Mouse (Mus musculus): ENCODE measurements around the gene Sorcs2.

Sorcs2 gene

DNA sequence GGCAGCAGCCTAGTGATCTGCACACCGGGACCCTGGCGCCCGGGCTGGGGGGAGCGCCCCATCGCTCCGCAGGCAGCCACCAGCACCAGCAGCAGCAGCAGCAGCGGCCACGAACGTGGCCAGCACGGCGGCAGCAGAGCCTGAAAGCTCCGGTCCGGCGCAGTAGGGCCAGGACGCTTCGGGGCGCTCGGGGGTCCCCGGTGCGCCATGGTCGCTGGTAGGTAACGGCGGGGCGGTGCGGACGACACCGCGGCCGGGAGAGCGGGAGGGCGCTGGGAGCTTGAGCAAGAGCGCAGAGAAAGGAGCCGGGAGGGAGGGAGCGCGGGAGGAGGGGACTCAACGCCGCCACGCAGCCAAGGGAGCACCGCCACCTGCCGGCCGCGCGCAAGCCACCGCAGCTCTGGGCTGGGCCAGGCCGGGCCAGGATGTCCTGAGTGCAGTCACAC, at the start of gene Sorcs2:
Gene Sorcs2, minus strand, starts transcription at position 303 of the 446 bp plus-strand sequence.
- peak; percentile 89 for DNase-seq

DNA sequence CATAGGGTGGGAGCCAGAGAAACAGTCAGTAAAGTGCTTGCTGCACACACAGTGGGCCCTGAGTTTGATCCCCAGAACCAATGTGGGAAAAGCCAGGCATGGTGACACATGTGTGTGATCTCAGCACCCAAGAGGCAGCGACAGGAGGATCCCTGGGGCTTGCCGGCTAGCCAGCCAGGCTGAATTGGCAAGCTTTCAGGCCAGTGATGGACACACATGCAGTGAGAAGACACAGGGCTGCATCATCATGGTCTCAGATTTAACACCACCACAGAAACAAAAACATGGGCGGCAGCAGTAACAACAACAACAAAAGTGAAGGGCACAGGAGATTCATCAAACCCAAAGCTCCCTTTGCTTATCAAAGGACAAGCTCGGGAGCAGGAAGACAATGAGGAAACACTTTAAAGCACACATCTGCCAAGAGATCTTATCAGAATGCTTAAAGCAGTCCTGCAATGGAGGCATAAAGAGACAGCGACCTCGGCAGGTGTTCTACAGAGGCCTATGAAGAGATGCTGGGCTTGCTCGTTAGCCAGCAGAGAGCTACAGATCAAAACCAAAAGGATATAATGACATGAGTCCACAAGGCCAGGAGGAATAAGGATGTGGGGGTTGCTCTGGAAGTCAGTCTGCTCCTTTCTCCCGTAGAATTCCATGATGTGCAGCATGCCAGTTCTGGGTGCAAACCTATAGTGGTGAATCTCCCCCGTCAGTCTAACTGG, 48.4 kb upstream of the Sorcs2 start:
- DNase-seq: no peak

DNA sequence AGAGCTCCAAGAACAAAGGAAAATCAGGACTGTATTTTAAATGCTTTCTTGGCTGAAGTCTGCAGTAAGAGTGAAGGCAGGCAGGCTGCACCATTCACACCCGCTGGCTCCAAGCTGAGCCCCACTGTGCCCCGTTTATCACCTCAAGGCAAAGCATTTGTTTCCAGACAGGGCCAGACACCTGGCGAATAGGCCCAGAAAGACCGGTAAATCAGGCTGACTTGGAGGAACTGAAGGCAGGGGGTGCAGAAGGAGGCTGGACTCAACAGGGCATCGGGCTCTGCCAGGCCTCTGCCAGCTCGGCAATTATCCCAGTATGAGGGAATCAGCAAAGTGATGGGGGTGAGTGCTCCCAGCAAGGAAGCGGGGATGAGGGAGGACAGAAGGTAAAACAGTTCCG, 47.1 kb upstream of the Sorcs2 start:
- DNase-seq: no peak

DNA sequence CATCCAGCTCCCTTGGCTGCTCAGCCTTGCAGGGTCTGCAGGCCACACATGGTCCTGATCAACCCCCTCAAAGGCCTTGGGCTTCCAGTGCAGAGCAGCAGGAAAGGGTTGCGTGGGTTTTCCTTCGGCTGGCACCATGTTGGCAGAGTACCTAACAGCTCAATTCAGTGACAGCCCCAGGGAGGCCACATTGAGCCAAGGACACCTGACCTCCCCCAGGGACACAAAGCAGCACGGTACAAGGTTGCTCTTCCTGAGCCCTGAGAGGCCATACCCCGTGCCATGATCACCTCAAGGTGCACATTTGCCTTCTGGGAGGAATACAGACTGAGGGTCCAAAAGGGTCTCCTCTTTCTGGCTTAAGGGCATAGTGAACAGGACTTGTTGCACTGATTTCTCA, 46.7 kb upstream of the Sorcs2 start:
- DNase-seq: no peak

DNA sequence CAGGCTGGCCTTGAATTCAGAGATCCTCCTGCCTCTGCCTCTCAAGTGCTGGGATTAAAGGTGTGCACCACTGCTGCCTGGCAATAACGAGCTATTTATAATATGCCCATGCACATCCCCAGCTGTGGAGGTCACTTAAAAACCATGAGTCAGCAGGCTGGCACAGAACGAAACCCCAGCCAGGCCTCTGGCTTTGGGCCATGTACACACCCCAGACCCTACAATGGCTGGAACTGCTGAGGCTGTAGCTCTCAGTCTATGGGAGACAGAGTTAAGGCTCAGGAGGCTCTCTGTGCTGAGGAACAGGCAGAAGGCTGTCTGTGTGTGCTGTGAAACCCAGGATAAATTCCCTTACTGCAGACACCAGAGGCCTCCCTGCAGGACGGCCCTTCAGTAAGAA, 42.8 kb upstream of the Sorcs2 start:
- no peak for DNase-seq

DNA sequence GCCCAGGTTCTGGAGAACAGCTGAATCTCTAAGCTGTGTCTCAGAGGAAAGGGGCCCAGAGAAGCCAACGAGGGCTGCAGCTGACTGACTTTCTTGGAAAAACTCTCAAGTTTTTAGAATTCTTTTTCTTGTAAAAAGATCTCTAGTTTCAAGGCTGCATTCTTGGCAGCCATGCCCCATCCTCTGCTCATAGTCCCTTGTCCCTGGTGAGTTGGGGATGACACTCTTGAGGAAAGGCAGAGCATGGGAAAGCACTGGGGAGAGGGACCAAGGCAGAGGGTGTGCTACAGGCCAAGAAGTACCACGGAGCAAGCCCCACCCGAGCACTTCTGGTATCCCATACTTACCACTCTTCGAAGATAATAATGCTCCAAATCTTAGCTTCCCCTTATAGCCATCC, 38.9 kb upstream of the Sorcs2 start:
- no peak for DNase-seq

DNA sequence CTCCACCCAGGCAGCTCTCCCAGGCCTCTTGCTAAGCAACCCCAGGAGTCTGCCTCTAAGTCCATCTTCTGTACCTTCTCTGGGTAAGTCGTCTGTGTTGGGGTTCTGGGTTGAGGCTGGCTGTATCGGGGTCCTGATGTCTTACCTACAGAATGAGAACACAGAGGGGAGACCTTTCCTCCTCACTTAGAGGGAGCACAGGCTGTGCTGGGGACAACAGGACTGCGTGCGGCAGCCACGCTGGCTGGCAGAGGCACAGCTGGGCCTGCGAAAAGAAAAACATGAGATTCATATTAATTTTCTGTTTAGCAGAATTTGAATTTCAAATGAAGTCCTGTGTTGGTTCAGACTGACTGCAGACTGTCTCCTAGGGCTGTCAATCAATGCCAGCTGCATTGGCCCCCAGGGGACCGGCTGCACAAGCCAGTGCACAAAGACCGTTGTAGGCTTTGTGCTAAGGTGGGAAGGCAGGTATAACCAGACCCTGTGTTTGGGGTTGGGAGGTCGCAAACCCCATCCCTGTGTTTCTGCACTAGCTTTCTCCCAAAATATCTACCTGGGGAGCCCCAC, 36.5 kb upstream of the Sorcs2 start:
- no peak for DNase-seq

DNA sequence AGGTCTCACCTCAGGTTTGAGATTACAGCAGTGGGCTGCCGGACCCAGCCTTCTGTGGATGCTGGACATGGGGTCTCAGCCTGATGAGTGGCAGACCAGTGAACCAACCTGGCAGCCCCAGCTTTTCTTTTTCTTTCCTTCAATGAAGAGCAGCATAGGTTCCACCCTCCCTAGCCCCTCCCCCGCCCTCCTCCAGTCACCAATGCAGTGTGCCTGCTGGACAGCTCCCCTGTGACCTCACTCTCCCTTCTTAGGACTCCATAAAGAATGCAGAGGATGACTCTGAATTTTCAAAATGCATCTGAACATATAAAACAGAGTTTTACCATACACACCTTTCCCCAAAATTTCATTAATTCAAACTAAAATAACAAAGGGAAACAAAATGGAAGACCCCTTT, 33.8 kb upstream of the Sorcs2 start:
- DNase-seq: no peak

DNA sequence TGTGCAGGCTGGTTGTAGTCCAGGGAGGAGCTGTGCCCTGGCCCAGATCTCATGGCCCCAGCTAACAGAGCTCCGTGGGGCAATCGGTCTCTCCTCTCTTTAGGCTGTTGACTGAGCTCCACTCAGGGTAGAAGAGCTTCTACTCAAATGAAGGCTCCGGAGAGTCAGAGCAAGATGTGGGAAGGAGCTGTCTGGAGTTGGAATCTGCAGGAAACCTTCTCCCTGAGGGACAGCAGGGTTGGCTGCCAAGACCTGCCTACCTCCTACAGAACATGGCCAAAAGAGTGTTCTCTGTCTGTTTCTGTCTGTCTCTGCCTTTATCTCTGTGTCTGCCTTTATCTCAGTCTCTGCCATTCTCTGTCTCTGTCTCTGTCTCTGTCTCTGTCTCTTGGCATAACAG, 31.6 kb upstream of the Sorcs2 start:
- no peak for DNase-seq

DNA sequence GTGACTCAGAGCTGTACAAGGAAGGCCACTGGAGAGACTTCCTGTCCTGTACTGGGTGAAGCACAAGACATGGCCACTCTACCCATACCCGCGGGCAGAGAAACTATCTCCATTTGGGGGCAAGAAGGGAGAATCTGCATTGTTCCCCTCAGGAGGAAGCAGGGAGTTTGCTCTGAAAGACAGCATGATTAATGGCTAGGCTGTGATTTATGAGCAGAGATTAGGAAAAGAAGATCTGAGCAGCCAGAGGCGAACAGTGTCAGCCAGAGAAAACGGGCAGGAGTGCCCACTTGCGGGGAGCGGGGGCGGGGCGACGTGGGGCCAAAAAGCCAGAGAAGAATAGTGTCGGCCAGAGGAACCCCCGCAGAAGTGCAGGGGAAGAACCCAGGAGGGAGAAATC, 29.9 kb upstream of the Sorcs2 start:
- DNase-seq: no peak

DNA sequence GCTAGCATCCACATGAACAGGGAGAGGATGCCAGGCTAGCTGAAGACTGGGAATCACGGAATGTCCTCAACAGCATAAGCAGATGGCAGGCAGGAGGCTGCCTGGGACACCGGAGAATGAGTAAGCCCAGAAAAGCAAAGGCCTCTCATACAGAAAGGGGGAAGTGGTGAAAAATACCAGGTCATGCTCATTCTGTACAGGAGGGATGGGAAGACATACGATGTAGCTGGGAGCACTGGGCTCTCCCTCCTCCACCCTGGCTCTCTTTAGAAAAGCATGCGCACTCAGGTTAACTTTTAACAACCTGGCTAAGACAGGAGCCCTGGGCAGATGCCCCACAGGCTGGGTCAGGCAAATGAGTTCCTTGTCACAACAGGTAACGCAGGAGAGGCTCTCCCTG, 28.5 kb upstream of the Sorcs2 start:
- DNase-seq: no peak

DNA sequence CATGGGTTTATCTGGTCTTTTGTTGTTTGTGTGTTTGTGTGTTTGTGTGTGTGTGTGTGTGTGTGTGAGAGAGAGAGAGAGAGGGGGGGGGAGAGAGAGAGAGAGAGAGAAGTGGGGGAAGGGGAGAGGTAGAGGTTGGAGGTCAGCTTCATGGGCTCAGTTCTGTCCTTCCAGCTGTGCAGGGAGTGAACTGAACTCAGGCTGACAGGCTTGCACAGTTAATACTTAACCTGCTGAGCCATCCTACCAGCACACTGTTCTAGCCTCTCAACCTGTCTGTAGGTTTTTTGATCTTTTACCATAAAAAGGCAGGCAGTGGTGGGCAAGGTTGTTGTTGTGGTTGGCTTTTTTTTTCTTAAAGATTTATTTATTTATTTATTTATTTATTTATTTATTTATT, 26.7 kb upstream of the Sorcs2 start:
- DNase-seq: no peak

DNA sequence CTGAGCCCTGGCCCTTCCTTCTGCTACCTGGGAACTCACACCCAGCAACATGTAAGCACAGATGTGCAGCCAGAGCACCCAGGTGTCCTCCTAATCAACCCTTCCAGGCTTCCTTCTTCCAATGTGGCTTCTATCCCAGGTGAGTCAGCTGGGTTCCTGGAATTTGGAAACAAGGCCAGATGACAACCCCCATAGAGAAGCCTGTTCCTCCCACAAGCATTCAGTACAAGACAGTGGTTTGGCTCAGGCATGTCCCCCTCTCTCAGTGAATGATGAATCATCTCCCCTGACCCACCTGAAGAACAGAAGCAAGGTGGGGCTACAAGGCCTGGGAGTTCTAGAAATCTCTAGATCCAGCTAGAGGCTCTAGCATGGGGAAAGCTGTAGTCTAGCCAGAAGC, 24.8 kb upstream of the Sorcs2 start:
- no peak for DNase-seq

DNA sequence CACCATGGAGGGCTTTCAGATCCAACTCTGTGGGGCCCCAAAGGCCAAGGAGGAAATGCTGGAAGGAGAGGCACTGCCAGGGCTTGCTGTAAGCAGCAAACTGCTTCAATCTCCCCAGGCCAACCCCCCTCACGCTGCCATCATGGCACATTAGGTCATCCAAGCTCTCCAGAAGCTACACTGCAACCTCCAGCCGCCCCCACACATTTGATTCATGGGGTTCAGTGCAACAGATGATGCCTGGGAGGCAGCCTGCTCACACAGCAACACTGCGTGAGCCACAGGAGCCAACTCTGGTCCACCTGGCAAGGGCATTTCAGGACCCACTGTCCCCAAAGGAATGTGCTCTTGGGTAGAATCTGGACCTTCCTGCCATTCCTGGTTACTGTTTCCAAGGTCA, 21.9 kb upstream of the Sorcs2 start:
- DNase-seq: no peak

DNA sequence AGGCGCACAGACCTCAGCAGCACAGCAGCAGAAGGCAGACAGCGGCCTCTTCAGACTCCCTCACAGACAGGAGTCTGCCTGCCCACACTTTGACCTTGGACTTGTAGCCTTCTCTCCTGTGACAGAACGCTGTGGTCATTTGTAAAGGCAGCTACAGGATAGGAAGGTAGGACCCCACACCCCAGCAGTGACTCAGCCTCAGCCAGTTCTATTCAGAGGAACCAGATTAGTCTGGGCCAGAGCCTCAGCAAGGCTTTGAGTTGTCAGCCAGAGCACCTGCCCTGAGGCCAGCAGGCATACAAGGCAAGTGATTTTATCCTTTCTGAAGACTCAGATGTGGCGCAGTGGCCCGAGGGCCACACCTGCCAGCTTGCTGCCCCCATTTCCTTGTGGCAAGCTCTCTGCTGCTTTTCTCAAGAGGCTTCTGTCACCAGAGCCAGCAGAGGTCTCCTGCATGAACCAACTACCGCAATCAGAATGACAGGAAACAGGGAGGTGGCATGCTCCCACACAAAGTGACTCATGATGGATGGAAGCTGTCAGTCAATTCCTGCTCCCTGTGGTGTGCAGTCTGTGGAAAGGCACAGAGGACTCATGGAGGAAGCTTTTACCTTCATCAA, 16.9 kb upstream of the Sorcs2 start:
- DNase-seq: no peak

DNA sequence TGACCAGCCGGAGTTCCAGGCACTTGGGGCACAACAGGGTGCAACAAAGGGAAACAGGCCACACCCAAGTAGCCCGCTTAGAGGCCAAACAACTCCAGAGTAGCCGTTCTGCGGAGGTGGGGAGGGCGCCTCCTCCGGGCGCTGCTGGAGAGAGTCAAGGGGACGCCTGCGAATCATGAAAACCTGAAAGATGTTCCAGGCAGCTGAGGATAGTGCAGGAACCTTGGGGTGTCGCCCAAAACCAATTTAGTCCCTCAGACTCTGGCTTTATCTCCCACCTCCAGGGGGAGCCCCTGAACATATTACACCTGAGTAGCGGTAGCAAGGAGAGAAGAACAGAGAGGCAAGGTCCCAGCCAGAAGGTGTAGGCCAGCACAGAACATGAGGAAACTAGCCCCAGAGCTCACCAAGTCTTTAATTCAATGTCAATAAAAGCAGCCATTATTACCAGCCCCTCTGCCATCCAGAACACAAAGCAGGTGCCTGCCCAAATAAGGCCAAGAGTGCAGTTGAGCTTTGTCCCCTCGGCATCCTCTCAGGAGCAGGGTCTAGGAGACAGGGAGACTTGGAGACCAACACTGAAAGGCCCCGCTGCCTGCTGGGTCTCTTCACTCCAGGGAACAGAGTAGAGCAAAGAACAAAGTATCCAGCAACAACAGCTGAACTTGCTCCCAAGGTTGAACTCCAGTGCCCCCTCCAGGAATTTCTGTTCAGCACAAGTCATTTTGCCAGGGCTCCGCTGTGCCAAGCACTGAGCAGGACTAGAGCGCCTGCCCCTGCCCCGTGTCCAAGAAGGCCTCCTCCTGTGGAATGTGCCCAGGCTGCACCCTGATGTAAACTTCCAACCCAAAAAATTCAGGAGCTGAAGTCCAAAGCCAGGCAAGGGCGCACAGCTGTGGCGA, 775 bp upstream of the Sorcs2 start:
- DNase-seq: peak; percentile 72

DNA sequence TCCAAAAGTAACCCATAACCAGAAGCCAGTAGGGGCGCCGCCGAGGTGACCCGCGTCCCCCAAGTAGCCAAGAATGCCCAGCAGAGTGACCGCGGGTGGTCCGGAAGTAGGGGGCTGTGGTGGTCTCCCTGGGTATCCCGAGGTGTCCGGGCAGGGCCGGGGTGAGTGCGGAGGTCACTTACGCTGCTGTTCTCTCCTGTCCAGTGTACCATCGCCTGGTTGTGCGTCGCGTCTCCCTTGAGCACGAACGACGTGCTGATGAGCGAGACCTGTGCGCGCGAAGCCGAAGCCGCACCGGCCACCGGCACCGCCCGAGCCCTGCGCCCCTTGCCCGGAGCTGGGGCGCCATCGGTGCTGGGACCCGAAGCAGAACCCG, 567 bp downstream of the Sorcs2 start:
- no peak for DNase-seq

DNA sequence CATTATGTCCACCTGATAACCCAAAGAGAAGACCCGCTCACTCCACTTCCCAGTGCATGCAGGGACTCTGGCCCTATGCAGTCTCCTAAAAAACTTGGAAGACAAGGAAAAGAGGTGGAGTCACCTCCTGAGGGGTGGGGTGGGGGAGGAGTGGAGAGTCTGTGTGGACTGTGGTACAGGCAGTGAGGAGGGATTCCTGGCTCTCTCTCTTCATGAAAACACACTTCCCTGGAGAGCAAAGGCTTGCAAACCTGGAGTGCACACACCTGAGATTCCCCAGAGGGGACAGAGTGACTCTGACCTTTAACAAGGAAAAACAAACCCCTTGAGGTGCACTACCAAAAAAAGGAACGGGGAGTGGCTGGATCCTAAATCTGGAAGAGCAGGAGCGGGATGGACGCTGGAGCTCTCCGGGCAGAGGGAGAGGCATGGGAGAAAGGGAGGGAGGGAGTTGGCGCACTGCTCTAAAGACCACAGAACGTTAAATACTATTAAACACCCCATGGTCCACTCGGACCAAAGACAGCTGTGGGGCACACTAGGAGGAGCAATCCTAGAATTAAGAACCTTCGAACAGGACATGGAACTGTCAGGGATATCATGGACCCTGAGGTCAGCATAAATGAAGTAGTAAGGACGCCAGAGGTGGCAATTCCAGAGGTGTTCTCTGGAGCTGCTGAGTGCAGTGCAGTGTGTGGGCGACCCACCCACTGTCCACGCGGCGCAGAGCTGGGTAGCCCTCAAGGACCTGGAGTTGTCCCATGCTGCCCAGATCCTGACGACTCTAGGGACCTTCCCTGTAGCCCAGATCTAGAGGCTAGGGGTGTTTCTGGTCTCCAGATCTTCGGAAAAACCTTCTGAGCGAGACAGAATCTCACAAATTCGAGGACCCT, 1.2 kb downstream of the Sorcs2 start:
- DNase-seq: no peak

DNA sequence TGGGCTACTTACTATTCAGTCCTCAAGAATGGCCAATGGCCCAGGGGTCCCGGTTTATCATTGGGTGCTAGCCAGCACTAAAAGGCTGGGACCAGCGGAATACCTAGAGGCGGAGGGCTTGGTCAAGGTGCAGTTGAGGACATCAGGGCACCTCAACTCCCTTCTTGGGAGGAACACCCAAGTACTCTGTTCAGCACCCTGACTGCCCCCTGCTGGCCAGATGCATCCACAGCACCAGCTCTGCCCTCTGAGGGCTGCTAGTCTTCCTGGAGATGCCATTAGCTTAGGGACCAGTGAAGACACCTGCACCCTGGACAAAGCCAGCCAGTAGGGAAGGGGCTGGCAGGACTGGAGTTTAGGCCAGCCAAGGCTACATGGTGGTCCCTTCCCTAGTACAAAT, 1.9 kb downstream of the Sorcs2 start:
- DNase-seq: peak; percentile 84

DNA sequence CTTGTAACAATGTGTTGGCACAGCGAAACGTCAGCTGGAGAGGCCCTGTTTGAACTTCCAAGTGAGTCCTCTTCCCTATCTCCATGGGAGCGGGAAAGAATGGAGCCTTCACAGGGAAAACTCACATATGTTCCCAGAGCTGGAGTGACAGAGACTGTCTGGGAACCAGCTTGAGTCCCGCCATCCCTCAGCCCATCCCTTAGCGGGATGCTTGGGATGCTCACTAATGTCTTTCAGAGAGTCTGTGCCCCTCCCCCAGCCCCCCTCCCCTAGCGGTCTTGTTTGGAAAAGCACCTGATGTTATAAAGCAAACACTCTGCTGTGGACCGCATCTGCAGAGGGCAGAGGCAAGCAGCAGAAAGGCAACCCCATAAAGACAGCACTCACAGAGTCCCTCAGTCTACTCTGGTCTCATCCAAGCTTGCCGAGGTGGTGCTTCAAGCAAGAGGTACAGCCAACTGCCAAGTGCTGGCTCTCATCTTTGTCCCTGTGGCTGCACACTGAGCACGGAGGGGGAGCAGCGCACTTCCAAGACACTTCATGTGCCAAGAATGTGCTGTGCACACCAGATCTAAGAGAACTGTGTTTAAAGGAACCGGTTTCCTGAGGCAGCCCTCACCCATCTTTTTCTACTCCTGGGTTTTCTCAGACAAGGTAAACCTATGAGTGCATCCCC, 3.0 kb downstream of the Sorcs2 start:
- DNase-seq: no peak

DNA sequence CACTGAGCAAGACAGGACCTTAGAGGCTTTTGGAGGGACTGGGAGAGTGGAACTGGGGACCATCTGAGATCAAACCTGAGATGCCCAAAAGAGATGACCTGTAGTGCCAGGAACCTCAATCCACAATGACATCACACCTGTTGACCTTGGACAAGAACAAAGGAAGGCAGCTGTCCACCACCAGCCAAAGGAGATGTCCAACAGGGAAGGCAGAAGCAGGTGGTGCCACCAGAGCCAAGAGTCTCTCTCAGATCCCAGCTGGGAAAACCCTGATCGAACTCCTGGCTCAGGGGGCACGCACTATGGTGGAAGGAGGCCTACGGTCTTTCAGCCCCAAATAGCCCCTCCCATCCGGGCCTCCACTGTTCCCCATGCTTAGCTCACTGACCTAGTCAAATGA, 6.2 kb downstream of the Sorcs2 start:
- no peak for DNase-seq

DNA sequence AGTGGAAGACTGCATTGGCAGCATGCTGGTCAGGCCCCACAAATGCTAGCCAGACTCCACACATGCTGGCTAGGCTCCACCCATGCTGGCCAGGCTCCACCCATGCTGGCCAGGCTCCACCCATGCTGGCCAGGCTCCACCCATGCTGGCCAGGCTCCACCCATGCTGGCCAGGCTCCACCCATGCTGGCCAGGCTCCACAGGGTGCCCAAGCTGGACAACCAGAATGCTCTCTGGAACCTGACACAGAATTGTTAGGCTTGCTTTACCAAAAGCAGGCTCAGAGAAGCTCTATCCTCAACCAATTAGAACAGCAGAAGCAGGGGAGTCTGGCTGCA, 7.4 kb downstream of the Sorcs2 start:
- DNase-seq: peak; percentile 41

Measured in lung, postnatal 14 days (tissue).